Mouse (Mus musculus) intestine, postnatal 0 days (tissue): ENCODE data around the gene Pdzk1ip1. TPM values are rescaled to one million over a fixed set of nuclear protein-coding genes. Genes with fewer than 3 reads are reported as not detected.
A peak's percentile ranks its signal among the peaks of the same experiment; 100 is the strongest.

Source experiments
- ATAC-seq: fragments of 200-750 bp; cut with Nextera tagmentation; 2 replicates; pipeline ENCODE4 v1.8.0; 2017; ENCODE audit warnings: mild to moderate bottlenecking, moderate TSS enrichment, moderate library complexity
- H3K27ac ChIP-seq: fragments of 300-500 bp; sonication (generic); 2 replicates; pipeline ENCODE4 v1.5.1; 2014; ENCODE audit warnings: mild to moderate bottlenecking, low read depth, low read length, moderate library complexity
- H3K27me3 ChIP-seq: fragments of 300-500 bp; sonication (generic); replicated peaks from 2 replicates; pipeline ENCODE4 v1.6.1; 2014; ENCODE audit warnings: low read length, mixed read lengths; ENCODE audit not compliant: control insufficient read depth, insufficient read depth
- H3K36me3 ChIP-seq: fragments of 300-500 bp; sonication (generic); 2 replicates; pipeline ENCODE4 v1.6.1; 2014; ENCODE audit warnings: mild to moderate bottlenecking, moderate library complexity; ENCODE audit not compliant: control insufficient read depth, insufficient read depth
- H3K4me1 ChIP-seq: fragments of 300-500 bp; sonication (generic); replicated peaks from 2 replicates; pipeline ENCODE4 v1.6.1; 2014; ENCODE audit warnings: antibody characterized with exemption, low read length, mixed read lengths; ENCODE audit not compliant: control insufficient read depth, insufficient read depth
- H3K4me2 ChIP-seq: fragments of 300-500 bp; sonication (generic); replicated peaks from 2 replicates; pipeline ENCODE4 v1.6.1; 2014; ENCODE audit warnings: low read depth, mild to moderate bottlenecking, moderate library complexity
- H3K4me3 ChIP-seq: fragments of 300-500 bp; sonication (generic); 2 replicates; pipeline ENCODE4 v1.5.1; 2014; ENCODE audit warnings: low read depth, low read length
- H3K9ac ChIP-seq: fragments of 300-500 bp; sonication (generic); 2 replicates; pipeline ENCODE4 v1.6.1; 2014; ENCODE audit warnings: mild to moderate bottlenecking, low read depth, low read length
- H3K9me3 ChIP-seq: fragments of 300-500 bp; sonication (generic); 2 replicates; pipeline ENCODE4 v1.6.1; 2016; ENCODE audit warnings: mixed run types; ENCODE audit not compliant: control insufficient read depth
- CTCF ChIP-seq: sonication (generic); IDR thresholded peaks from 2 replicates; pipeline ENCODE4 v1.5.1; 2016; ENCODE audit warnings: low read depth, mild to moderate bottlenecking, control low read depth, antibody characterized with exemption, moderate library complexity
- WGBS: fragments of 180-500 bp; shearing (Covaris S2); extraction: QIAGEN DNeasy Blood & Tissue Kit; methylation state at CpG from one replicate; pipeline ENCODE4 v1.1.7; 2014; 5-methylcytosine and 5-hydroxymethylcytosine counted together
- polyA plus RNA-seq: library from polyadenylated mRNA; unstranded; fragments of >200 nt; fragmentation: Nextera tagmentation; extraction: Ambion mirVana; gene quantifications from 2 replicates; pipeline ENCODE4 v1.2.1, GENCODE M21; 2015

The Pdzk1ip1 gene
- polyA plus RNA-seq, 1 experiment from 2014 or later, result 358 TPM

GRCm38 (mm10) chr4:115085522-115086095, 2.9 kb upstream of the Pdzk1ip1 start:
- no peak for ATAC-seq
- peak; percentile 95 for TF ChIP-seq CTCF
- Histone ChIP-seq H3K4me1 (no peaks in the 10 kb centered on the region), H3K4me3 (no peak overlapping the region), H3K4me2 (no peak overlapping the region), H3K9ac (no peak overlapping the region), H3K27ac (no peak overlapping the region), H3K27me3 (no peaks in the 10 kb centered on the region), H3K36me3 (no peaks in the 10 kb centered on the region), H3K9me3 (no peaks in the 10 kb centered on the region)
- WGBS, result 18% methylated on average over 6 of the region's 6 CpGs

DNA sequence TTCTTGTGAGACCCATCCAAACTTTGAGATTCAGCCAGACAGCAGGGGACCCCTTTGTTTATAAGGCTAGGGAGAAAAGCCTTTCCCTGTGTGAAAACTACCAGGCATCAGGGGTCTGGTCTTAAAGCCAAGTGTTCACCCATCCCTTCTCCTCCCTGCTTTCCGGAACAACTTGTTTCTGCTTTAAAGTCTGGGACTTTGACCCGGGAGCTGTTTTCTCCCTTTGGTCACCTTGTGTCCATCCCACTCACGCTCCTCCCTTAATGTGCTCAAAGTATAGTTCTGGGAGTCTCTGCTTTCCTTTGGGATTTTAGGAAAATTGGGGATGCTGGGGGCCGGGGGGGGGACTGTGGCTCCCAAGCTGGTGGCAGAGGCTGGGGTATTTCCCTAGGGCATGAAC, 2.3 kb upstream of the Pdzk1ip1 start:
- no peak for ATAC-seq
- H3K27me3 ChIP-seq, result no peaks in the 10 kb centered on the region
- no peak for TF ChIP-seq CTCF
- no peaks in the 10 kb centered on the region for H3K9me3 ChIP-seq
- no peak overlapping the region for H3K9ac ChIP-seq
- no peaks in the 10 kb centered on the region for H3K4me1 ChIP-seq
- 31% methylated on average over 4 of the region's 4 CpGs for WGBS
- no peak overlapping the region for H3K4me3 ChIP-seq
- no peaks in the 10 kb centered on the region for H3K36me3 ChIP-seq
- no peak overlapping the region; the same call in 1 of the 2 replicates for H3K4me2 ChIP-seq
- H3K27ac ChIP-seq, result no peak overlapping the region

DNA sequence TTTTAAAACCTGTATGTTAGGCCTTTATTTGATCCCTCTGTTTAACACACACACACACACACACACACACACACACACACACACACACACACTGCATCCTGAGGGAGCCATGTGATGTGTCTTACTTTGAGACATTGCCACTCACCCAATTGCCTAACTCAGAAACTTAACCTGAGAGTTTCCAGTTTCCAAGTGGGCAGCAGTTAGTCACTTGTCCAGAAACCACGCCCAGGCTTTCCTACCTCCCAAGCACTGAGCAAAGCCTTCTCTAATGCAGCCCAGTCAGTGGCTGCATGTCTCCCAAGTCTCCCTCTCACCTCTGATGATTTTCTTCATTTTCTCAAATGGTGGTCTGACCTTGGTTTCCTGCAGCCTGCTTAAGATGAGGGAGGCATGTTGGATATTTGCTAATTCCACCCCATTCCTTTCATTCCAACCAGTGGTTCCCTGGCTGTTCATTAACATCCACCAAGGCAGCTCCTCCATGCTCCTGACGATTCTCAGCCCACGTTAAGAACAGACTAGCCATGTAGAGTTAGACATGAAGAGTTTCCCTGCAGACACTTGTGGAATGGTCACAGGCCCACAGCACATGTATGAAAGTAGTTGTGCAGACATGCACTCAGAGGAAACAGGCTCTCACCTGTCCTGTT, 1.6 kb upstream of the Pdzk1ip1 start:
- WGBS, result 34% methylated on average over 3 of the region's 3 CpGs
- no peaks in the 10 kb centered on the region for H3K27me3 ChIP-seq
- H3K4me3 ChIP-seq, result no peak overlapping the region
- no peak for ATAC-seq
- no peaks in the 10 kb centered on the region for H3K4me1 ChIP-seq
- H3K36me3 ChIP-seq, result no peaks in the 10 kb centered on the region
- no peak overlapping the region; the same call in 1 of the 2 replicates for H3K4me2 ChIP-seq
- H3K9me3 ChIP-seq, result no peaks in the 10 kb centered on the region
- H3K27ac ChIP-seq, result no peak overlapping the region
- TF ChIP-seq CTCF, result no peak
- H3K9ac ChIP-seq, result no peak overlapping the region

DNA sequence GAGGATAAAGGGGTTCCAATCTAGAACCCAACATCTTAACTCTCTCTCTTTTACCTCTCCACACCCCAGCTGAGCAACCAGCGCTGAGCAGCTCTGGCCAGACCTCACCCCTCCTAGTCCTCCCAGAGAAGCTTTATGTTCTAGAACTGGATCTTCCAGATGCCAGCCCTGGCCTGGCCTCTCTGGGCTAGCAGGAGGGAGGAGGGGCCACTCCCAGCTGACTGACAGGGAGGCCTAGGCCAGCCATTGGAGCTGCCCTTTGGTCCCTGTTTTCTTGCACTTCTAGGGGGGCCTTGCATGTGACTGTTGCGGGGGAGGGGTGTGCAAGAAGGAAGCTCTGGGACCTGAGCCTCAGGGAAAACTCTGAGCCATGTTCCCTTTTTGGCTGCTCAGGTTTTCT, 2.1 kb downstream of the Pdzk1ip1 start:
- WGBS, result 25% methylated on average over 2 of the region's 2 CpGs

DNA sequence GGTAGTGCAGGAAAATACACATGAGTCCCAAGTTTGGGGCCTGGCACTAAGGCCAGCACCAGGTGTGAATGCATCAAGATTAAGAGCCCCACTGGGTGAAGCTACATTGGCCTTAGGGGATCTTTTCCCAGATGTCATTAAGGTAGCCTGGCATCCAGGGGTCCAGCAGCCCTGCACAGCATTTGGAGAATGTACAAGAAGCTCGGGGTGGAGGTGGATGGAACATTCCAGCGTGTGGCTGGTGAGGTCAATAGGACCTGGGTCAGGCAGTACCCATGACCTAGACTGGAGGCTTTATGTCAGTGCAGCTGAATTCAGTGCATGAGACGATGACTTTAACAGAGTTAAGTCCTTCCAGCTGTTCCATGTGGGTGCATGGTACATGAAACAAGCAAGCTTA, 3.3 kb downstream of the Pdzk1ip1 start:
- no peak overlapping the region for H3K27ac ChIP-seq
- no peak for TF ChIP-seq CTCF
- no peak overlapping the region for H3K9ac ChIP-seq
- H3K4me3 ChIP-seq, result no peak overlapping the region
- WGBS, result 75% methylated on average over 3 of the region's 3 CpGs
- H3K27me3 ChIP-seq, result no peaks in the 10 kb centered on the region
- H3K4me1 ChIP-seq, result peaks cover 4% of the 10 kb centered on the region; the same call in 1 of the 2 replicates
- no peaks in the 10 kb centered on the region for H3K36me3 ChIP-seq
- H3K4me2 ChIP-seq, result no peak overlapping the region; the same call in 1 of the 2 replicates
- no peak for ATAC-seq
- H3K9me3 ChIP-seq, result no peaks in the 10 kb centered on the region

More for the DNA sequence above, 2.1 kb downstream of the Pdzk1ip1 start:
- Histone ChIP-seq H3K27ac (peak overlapping the region; percentile 71), H3K27me3 (no peaks in the 10 kb centered on the region), H3K9ac (no peak overlapping the region), H3K4me1 (no peaks in the 10 kb centered on the region), H3K9me3 (no peaks in the 10 kb centered on the region), H3K36me3 (no peaks in the 10 kb centered on the region), H3K4me2 (peak overlapping the region; percentile 62), H3K4me3 (peak overlapping the region; percentile 40)
- peak; percentile 80 for ATAC-seq
- no peak for TF ChIP-seq CTCF

GRCm38 (mm10) chr4:115093331-115093864, 4.9 kb downstream of the Pdzk1ip1 start:
- no peak for ATAC-seq
- Histone ChIP-seq H3K27ac (no peak overlapping the region), H3K36me3 (no peaks in the 10 kb centered on the region), H3K4me2 (no peak overlapping the region), H3K9me3 (no peaks in the 10 kb centered on the region), H3K4me3 (no peak overlapping the region), H3K4me1 (peaks cover 4% of the 10 kb centered on the region; the same call in 1 of the 2 replicates), H3K9ac (no peak overlapping the region), H3K27me3 (no peaks in the 10 kb centered on the region)
- 75% methylated on average over 4 of the region's 4 CpGs for WGBS
- no peak for TF ChIP-seq CTCF
